Mouse (Mus musculus) activated CD4-positive, CD25-positive, alpha-beta regulatory T cell (primary cell): ENCODE data around the gene Fpr-rs3. TPM values are rescaled to one million over a fixed set of nuclear protein-coding genes. Genes with fewer than 3 reads are reported as not detected.

Experiments used
- polyA plus RNA-seq, 2 experiments: library from polyadenylated mRNA; unstranded; fragments of 100-300 nt; shearing (Covaris generic); gene quantifications; one replicate each; pipeline ENCODE4 v1.2.1; 2017

Gene Fpr-rs3
- polyA plus RNA-seq: not detected

GRCm38 (mm10) chr17:20624777-20625176 is at the start of gene Fpr-rs3:
Gene Fpr-rs3 (minus strand): TSS chr17:20624877.

DNA sequence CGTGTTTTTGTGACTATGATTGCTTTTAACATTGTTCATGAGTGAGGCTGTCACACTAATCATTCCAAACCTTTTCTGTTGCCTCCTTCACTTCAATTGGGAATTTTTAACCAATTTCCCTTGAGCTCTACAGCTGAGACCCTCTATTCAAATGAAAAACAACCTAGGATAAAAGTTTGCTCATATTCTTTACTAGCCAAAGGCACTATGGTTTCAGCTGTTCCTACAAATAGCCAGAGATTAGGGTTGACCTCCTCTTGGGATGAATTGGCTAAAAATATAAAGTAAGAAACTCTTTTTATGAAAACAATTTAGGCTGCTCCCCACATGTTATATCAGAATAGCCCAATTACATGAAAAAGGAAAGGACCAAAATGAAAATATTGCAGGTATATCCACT is 28.4 kb downstream of the Fpr-rs3 start, which contains the start of gene Vmn2r110:
Gene Vmn2r110, minus strand, starts transcription at position 101 of the 400 bp plus-strand sequence.

Other genes with a start within 250 kb of the Fpr-rs3 start
- gene Vmn1r224, start 210.7 kb downstream of the Fpr-rs3 start, polyA plus RNA-seq: not detected
- under 1 TPM in 1 of 2 experiments, not detected in 1; 0.04 TPM for gene Vmn2r108, start 143.5 kb downstream of the Fpr-rs3 start, polyA plus RNA-seq
- not detected for gene Vmn1r225, start 126.7 kb downstream of the Fpr-rs3 start, polyA plus RNA-seq
- not detected for gene Vmn2r109, start 60.1 kb downstream of the Fpr-rs3 start, polyA plus RNA-seq
- under 1 TPM; 0.02 TPM for gene Vmn2r110, start 28.5 kb downstream of the Fpr-rs3 start, polyA plus RNA-seq
- gene Vmn1r226, start 58.0 kb upstream of the Fpr-rs3 start, polyA plus RNA-seq: not detected
- not detected for gene Vmn1r227, start 105.0 kb upstream of the Fpr-rs3 start, polyA plus RNA-seq
- not detected for gene Vmn1r228, start 161.3 kb upstream of the Fpr-rs3 start, polyA plus RNA-seq
- gene Vmn1r229, start 186.7 kb upstream of the Fpr-rs3 start, polyA plus RNA-seq: under 1 TPM in 1 of 2 experiments, not detected in 1; 0.17 TPM
- not detected for gene Vmn1r230, start 215.6 kb upstream of the Fpr-rs3 start, polyA plus RNA-seq